Mouse (Mus musculus) midbrain, embryonic 14.5 days (tissue): ENCODE measurements around the gene Tbx6. TPM values are rescaled to one million over a fixed set of nuclear protein-coding genes. Genes with fewer than 3 reads are reported as not detected.

ENCODE experiments used
- ATAC-seq: fragments of 200-750 bp; cut with Nextera tagmentation; 2 replicates; pipeline ENCODE4 v1.8.0; 2017; ENCODE audit warnings: moderate number of reproducible peaks, moderate library complexity; ENCODE audit not compliant: low FRiP score, low TSS enrichment
- DNase-seq: peaks from one replicate; pipeline ENCODE4 v3.0.0-alpha.2; 2015
- H3K27ac ChIP-seq: fragments of 300-500 bp; sonication (generic); replicated peaks from 2 replicates; pipeline ENCODE4 v1.5.1; 2014; ENCODE audit warnings: mild to moderate bottlenecking, low read depth, low read length, moderate library complexity
- H3K27me3 ChIP-seq: fragments of 300-500 bp; sonication (generic); 2 replicates; pipeline ENCODE4 v1.6.1; 2014; ENCODE audit warnings: low read length, control low read depth, mixed read lengths; ENCODE audit not compliant: control insufficient read depth, insufficient read depth
- H3K36me3 ChIP-seq: fragments of 300-500 bp; sonication (generic); 2 replicates; pipeline ENCODE4 v1.6.1; 2014; ENCODE audit warnings: low read length, control low read depth; ENCODE audit not compliant: control insufficient read depth, insufficient read depth
- H3K4me1 ChIP-seq: fragments of 300-500 bp; sonication (generic); 2 replicates; pipeline ENCODE4 v1.6.1; 2014; ENCODE audit warnings: mild to moderate bottlenecking, antibody characterized with exemption, low read length, control low read depth; ENCODE audit not compliant: control insufficient read depth, insufficient read depth
- H3K4me2 ChIP-seq: fragments of 300-500 bp; sonication (generic); 2 replicates; pipeline ENCODE4 v1.6.1; 2014; ENCODE audit warnings: mild to moderate bottlenecking, low read length, moderate library complexity
- H3K4me3 ChIP-seq: fragments of 300-500 bp; sonication (generic); replicated peaks from 2 replicates; pipeline ENCODE4 v1.5.1; 2014; ENCODE audit warnings: low read depth, low read length
- H3K9ac ChIP-seq: fragments of 300-500 bp; sonication (generic); replicated peaks from 2 replicates; pipeline ENCODE4 v1.6.1; 2014; ENCODE audit warnings: mild to moderate bottlenecking, low read length, moderate library complexity
- H3K9me3 ChIP-seq: fragments of 300-500 bp; sonication (generic); 2 replicates; pipeline ENCODE4 v1.6.1; 2016; ENCODE audit warnings: low read length, control low read depth, mixed read lengths; ENCODE audit not compliant: control insufficient read depth
- WGBS: fragments of 180-500 bp; shearing (Covaris S2); extraction: QIAGEN DNeasy Blood & Tissue Kit; methylation state at CpG from one replicate; pipeline ENCODE4 v1.1.7; 2014; 5-methylcytosine and 5-hydroxymethylcytosine counted together
- polyA plus RNA-seq: library from polyadenylated mRNA; unstranded; fragments of >200 nt; fragmentation: Nextera tagmentation; extraction: Ambion mirVana; gene quantifications from 2 replicates; pipeline ENCODE4 v1.2.1, GENCODE M21; 2014

Gene Tbx6
- polyA plus RNA-seq, 1 experiment from 2014 or later: 0.22 TPM

- ATAC-seq (no peak), DNase-seq (no peak)
- H3K4me3 ChIP-seq: no peak overlapping the region; the same call in 1 of the 2 replicates
- 75% methylated on average over 5 of the region's 5 CpGs for WGBS
- H3K9ac ChIP-seq: no peak overlapping the region
- no peak overlapping the region for H3K27ac ChIP-seq
- H3K27me3 ChIP-seq: no peaks in the 10 kb centered on the region
- H3K9me3 ChIP-seq: no peaks in the 10 kb centered on the region
- H3K36me3 ChIP-seq: no peaks in the 10 kb centered on the region
- peak overlapping the region; percentile 89; the same call in 1 of the 2 replicates for H3K4me2 ChIP-seq
- H3K4me1 ChIP-seq: peaks cover 13% of the 10 kb centered on the region
Measured at GRCm38 (mm10) chr7:126809723-126810369, 28.6 kb downstream of the Tbx6 start.

GRCm38 (mm10) chr7:126815726-126816222 is 34.5 kb downstream of the Tbx6 start:
- Histone ChIP-seq H3K4me3 (no peak overlapping the region), H3K27ac (no peak overlapping the region), H3K4me1 (no peaks in the 10 kb centered on the region), H3K9me3 (no peaks in the 10 kb centered on the region), H3K27me3 (no peaks in the 10 kb centered on the region), H3K36me3 (no peaks in the 10 kb centered on the region), H3K9ac (no peak overlapping the region), H3K4me2 (no peak overlapping the region)
- ATAC-seq: no peak
- no peak for DNase-seq
- 60% methylated on average over 8 of the region's 8 CpGs for WGBS

- 91% methylated on average over 8 of the region's 8 CpGs for WGBS
Measured at GRCm38 (mm10) chr7:126816494-126816893, 35.2 kb downstream of the Tbx6 start.

GRCm38 (mm10) chr7:126817595-126817994 is 36.3 kb downstream of the Tbx6 start:
- Histone ChIP-seq H3K36me3 (no peaks in the 10 kb centered on the region), H3K4me1 (peaks cover 7% of the 10 kb centered on the region; the same call in 1 of the 2 replicates), H3K9ac (no peak overlapping the region), H3K4me3 (no peak overlapping the region), H3K27me3 (no peaks in the 10 kb centered on the region), H3K4me2 (no peak overlapping the region), H3K27ac (no peak overlapping the region), H3K9me3 (no peaks in the 10 kb centered on the region)
- WGBS: 85% methylated on average over 7 of the region's 7 CpGs
- ATAC-seq: no peak
- DNase-seq: no peak

More at GRCm38 (mm10) chr7:126816494-126816893, 35.2 kb downstream of the Tbx6 start:
- Histone ChIP-seq H3K9ac (no peak overlapping the region), H3K9me3 (no peaks in the 10 kb centered on the region), H3K4me1 (no peaks in the 10 kb centered on the region), H3K36me3 (no peaks in the 10 kb centered on the region), H3K4me3 (no peak overlapping the region), H3K4me2 (no peak overlapping the region), H3K27me3 (no peaks in the 10 kb centered on the region), H3K27ac (no peak overlapping the region)
- no peak for DNase-seq
- ATAC-seq: no peak

- peaks cover 8% of the 10 kb centered on the region; the same call in 1 of the 2 replicates for H3K4me1 ChIP-seq
- no peaks in the 10 kb centered on the region for H3K9me3 ChIP-seq
- no peak overlapping the region for H3K4me3 ChIP-seq
- DNase-seq (no peak), ATAC-seq (no peak)
- no peaks in the 10 kb centered on the region for H3K36me3 ChIP-seq
- no peaks in the 10 kb centered on the region for H3K27me3 ChIP-seq
- H3K27ac ChIP-seq: no peak overlapping the region
- WGBS: 33% methylated on average over 1 of the region's 1 CpGs
- H3K4me2 ChIP-seq: no peak overlapping the region
- no peak overlapping the region for H3K9ac ChIP-seq
Measured at GRCm38 (mm10) chr7:126818818-126819217, 37.5 kb downstream of the Tbx6 start.

GRCm38 (mm10) chr7:126821835-126822511 is 40.7 kb downstream of the Tbx6 start:
- H3K4me3 ChIP-seq: peak overlapping the region; percentile 67; the same call in 1 of the 2 replicates
- ATAC-seq (no peak), DNase-seq (peak; percentile 92)
- peak overlapping the region; percentile 91 for H3K27ac ChIP-seq
- 0 out of 2 replicates have a peak, but pooled peaks cover 6% of the 10 kb centered on the region for H3K36me3 ChIP-seq
- H3K27me3 ChIP-seq: no peaks in the 10 kb centered on the region
- WGBS: 24% methylated on average over 7 of the region's 7 CpGs
- peaks cover 27% of the 10 kb centered on the region for H3K4me1 ChIP-seq
- H3K9ac ChIP-seq: peak overlapping the region; percentile 73
- H3K4me2 ChIP-seq: peak overlapping the region; percentile 66
- H3K9me3 ChIP-seq: no peaks in the 10 kb centered on the region

- Histone ChIP-seq H3K4me2 (peak overlapping the region; percentile 66), H3K36me3 (peaks cover 11% of the 10 kb centered on the region; the same call in 1 of the 2 replicates), H3K4me1 (peaks cover 27% of the 10 kb centered on the region), H3K27me3 (no peaks in the 10 kb centered on the region), H3K9me3 (no peaks in the 10 kb centered on the region), H3K9ac (peak overlapping the region; percentile 73), H3K4me3 (peak overlapping the region; percentile 67), H3K27ac (peak overlapping the region; percentile 91)
- DNase-seq (peak; percentile 47), ATAC-seq (0 out of 2 replicates have a peak, but pooled peaks have one; percentile 16)
- WGBS: 7% methylated on average over 9 of the region's 9 CpGs
Measured at GRCm38 (mm10) chr7:126822741-126823140, 41.5 kb downstream of the Tbx6 start.

- Histone ChIP-seq H3K4me1 (peaks cover 27% of the 10 kb centered on the region), H3K4me2 (peak overlapping the region; percentile 66), H3K4me3 (peak overlapping the region; percentile 67), H3K36me3 (peaks cover 11% of the 10 kb centered on the region; the same call in 1 of the 2 replicates), H3K27me3 (no peaks in the 10 kb centered on the region), H3K9me3 (no peaks in the 10 kb centered on the region), H3K27ac (peak overlapping the region; percentile 91), H3K9ac (peak overlapping the region; percentile 73)
- DNase-seq (peak; percentile 82), ATAC-seq (peak; percentile 81)
- WGBS: under 1% methylated on average over 18 of the region's 19 CpGs
Measured at GRCm38 (mm10) chr7:126823202-126823711, 42.0 kb downstream of the Tbx6 start.
